Mouse (Mus musculus) testis, postnatal 14 days (tissue): Measurements from ENCODE around the gene Lyrm1.

ENCODE experiments used
- DNase-seq: peaks from one replicate; pipeline ENCODE4 v3.0.0; 2021; ENCODE audit warnings: low spot score

Gene Lyrm1

GRCm38 (mm10) chr7:119895639-119896512 lies at the start of gene Lyrm1, which contains the start of gene Dcun1d3:
Gene Lyrm1 (plus strand): TSS chr7:119895861.
Gene Dcun1d3 (minus strand): TSS chr7:119896298.
- peak; percentile 99 for DNase-seq

DNA sequence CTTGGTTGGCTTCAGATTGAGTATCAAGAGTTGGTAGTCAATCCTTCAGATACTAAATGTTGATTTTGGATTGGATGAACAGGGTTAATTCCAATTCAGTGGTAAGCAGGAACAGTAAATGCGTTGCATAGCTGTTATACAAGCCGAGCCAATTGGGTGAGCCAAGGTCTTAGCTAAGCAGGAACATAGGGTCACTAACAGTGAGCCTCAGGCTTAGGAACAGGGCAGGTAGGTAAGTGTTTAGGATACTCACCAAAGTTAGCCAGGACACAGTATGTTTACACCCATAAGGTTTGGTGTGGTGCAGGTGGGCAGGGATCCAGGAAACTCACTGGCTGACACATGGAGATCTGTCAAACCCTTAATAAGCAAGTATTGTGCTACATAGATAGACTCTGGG lies 48.3 kb upstream of the Lyrm1 start:
- no peak for DNase-seq

- no peak for DNase-seq
These were observed 46.6 kb upstream of the Lyrm1 start for GRCm38 (mm10) chr7:119849096-119849495.

- DNase-seq: peak; percentile 81
These were observed 44.9 kb upstream of the Lyrm1 start for GRCm38 (mm10) chr7:119850737-119851136.

DNA sequence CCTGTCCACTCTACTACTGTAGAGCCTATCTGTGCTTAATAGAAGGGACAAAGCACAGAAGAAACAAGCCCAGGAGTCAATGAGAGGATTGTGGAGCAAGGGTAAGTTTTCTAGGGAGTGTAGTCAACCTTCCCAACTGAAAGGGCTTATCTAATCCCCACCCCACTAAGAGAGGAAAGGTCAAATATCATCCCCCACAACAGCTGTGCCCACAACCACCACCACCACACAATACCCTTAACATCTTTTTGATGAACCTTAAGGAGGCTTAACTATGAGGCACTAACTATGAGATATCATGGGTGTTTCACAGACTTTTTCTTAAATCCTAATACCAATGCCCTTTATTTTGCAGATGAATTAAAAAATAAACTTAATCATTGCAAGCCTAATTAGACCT lies 43.2 kb upstream of the Lyrm1 start:
- DNase-seq: no peak

- no peak for DNase-seq
These were observed 42.5 kb upstream of the Lyrm1 start for GRCm38 (mm10) chr7:119853186-119853585.

GRCm38 (mm10) chr7:119854362-119854761 lies 41.3 kb upstream of the Lyrm1 start:
- DNase-seq: peak; percentile 30

DNA sequence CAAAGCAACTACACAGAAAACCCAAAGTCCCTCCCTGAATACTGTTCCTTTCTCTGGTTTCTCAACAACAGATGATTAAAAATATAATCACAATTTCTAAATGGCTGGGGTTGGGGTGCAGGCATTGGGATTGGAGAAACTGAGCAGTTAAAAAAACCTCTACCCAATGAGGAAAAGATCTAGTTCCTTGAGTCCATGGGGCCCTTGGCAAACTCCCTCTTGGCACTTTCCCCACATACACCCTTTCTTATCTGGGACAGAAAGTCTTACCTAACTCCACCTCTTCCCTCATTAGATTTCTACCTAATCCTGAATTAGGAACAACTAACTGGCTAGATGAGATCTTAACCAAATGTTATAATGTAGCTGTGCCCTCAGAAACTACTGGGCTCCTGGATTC lies 40.6 kb upstream of the Lyrm1 start:
- DNase-seq: no peak

DNA sequence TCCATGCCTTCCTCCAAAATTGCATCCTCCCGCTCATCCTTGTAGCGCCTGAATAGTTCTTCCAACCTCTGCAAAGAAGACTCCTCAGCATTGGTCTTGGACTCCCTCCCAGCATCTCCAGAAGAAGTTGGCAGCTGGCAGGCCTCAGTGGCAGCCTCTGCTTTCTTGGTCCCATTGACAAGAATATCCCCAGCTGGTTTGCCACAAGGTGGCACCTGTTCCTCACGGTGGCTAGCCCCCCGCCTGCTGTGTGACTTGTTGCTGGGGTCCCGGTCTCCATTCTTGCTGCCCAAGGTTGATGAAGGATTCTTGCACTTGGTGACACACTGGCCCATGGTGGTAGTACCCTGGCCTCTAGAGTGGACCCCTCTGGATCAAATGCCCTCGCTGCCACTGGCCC lies 36.2 kb upstream of the Lyrm1 start:
- no peak for DNase-seq

- DNase-seq: no peak
These were observed 35.5 kb upstream of the Lyrm1 start for GRCm38 (mm10) chr7:119860116-119860515.

DNA sequence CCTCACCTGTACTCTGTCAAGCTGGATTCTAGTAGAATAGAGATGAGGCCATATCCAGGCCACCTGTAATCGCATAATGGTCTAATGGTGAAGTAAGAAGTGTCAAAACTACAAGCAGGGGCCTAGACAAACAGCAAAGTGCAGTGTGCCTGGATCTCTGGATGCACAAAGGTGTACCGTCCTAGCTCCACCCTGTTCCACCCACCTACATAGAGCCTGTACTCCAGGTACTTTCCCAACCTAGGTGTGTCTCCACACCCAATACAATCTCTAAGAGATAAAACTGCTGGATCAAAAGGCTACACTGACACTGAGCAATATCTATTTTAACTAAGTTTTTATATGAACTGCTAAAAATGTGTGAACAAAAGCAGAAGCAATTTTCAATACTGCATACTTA lies 35.1 kb upstream of the Lyrm1 start:
- DNase-seq: no peak

- no peak for DNase-seq
These were observed 34.7 kb upstream of the Lyrm1 start for GRCm38 (mm10) chr7:119860971-119861334.

GRCm38 (mm10) chr7:119861335-119862091 lies 34.1 kb upstream of the Lyrm1 start:
- DNase-seq: no peak

GRCm38 (mm10) chr7:119862167-119862566 lies 33.5 kb upstream of the Lyrm1 start:
- no peak for DNase-seq

GRCm38 (mm10) chr7:119864500-119864899 lies 31.2 kb upstream of the Lyrm1 start:
- DNase-seq: no peak

GRCm38 (mm10) chr7:119866136-119866535 lies 29.5 kb upstream of the Lyrm1 start:
- no peak for DNase-seq

DNA sequence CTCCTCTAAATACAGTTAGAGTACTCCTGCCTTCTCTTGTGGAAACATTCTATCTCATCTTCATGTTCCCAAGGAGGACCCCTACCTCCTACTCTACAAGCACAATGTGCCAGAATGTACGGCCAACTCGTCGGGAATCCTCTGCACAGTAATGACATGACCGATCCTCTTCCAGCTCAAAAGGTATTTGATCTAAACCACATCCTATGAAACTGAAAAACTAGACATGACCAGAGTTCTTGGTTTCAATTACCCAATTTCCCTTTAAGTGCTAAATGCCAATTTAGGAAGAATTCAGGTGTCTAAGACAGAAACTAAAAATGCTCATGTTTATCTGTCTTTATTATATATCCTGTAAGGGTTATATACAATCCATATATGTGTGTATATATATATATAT lies 23.5 kb upstream of the Lyrm1 start:
- no peak for DNase-seq

DNA sequence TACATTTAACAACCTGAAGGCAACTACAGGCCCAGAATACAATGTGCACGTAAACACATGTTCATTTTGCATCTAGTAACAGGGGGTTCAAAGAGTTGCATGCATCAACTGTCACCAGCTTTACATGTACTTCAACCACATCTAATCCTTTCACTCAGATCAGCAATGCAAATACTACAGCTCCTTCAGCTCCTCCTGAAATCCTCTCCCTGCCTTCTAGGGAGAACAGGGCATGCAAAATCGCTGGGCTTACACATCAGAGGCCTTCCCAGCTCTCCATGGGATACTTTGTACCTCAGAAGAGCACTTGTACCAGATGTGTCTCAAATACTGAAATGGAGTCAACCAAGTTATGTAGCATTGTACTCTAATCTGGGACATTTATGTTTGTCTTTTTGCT lies 22.6 kb upstream of the Lyrm1 start:
- no peak for DNase-seq

DNA sequence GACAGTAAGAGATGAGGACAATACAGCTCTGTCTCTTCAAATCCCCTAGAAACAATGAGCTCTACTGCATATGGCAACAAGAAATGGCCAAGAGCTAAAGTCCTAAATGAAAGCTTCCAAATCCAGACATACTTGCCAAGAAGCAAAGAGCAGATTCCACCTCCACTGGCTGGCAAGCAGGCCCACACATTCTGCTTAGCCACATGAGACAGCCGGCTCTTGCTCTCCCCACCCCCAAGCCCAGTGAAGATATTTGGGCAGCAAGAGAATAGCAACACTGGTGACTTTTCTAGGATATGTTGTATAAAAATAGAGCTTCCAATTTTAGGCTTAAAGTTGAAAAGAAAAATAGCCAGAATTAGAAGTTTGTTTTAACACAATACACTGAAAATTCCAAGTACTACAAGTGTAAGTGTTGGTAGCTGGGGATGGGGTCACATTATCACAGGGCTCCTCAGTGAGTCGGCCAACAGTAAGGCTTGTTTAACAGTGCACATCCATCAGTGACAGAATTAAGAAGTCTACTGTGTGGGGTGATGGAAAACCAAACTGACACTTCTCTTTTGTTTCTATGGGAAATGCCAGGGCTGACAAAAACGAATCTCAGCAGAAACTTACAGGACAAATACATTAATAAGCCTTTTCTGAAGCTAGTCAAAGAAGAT lies 19.8 kb upstream of the Lyrm1 start:
- DNase-seq: no peak

GRCm38 (mm10) chr7:119879171-119879570 lies 16.5 kb upstream of the Lyrm1 start:
- DNase-seq: no peak

DNA sequence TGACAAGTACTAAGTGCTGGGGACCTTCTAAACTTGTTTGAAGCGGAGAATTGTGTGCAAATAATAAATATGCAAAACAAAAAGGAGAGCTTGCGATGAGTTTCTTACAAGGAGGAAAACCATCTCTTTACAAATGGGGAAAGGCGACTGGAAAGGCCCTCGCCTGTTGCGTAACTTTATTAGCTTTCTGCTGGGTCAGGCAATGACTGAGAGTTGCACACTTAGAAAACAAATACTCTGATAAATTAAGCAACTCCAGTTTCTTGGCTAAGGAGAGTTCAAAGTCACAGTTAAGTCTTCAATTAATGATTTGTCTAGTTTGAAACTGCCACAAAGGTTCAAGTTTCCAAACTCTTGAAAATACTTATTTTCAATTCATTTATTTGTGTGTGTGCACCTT lies 15.3 kb upstream of the Lyrm1 start:
- no peak for DNase-seq

DNA sequence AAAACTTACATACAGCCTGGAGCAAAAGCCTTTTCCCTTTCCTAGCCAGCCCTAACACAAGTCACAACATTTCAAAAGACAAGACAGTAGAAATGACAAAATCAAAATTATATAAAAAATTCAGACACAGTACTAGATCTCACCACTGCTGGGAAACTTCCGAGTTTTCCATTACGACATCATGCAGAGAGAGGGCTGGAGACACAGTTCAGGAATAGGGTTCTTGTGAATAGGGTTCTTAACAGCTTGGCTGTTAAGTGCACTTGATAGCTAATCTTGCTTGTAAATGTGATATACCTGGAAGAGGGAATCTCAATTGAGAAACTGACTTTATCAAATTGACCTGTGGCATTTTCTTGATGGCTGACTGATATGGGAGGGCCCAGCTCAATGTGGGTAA lies 14.4 kb upstream of the Lyrm1 start:
- no peak for DNase-seq

DNA sequence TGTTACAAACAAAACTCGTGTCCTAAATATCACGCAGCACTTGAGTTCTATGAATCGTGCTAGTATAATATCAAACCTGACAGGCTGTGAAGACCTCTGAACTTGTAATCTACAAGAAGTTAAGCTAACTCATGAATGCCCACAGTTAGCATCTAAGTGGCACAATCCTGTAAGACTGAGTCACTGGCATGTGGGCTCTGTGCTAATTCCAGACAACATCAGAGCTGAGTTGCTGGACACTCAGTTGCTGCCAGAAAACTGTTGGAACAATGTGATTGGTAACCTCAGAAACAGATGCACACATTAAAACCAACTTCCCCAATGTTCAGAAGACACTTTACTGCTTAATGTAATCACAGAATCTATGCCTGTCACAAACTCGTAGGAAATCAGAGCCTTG lies 7.8 kb upstream of the Lyrm1 start:
- DNase-seq: no peak
